In genomic region chr5:74277216-74277615, GRCm38 (mm10) we compare ENCODE assay signal across 8 mouse cellular contexts.
DNase-seq lines count a peak whose midpoint lies in the region; ATAC-seq lines count a peak whose summit lies in the region.

No protein-coding gene starts in this region.

- no peak overlapping the region for H3K9ac ChIP-seq in kidney, embryonic 16.5 days (replicated peaks; ENCODE audit: low read length)
- no peak overlapping the region for H3K9ac ChIP-seq in embryonic facial prominence, embryonic 15.5 days

- H3K36me3 ChIP-seq in kidney, embryonic 16.5 days (ENCODE audit: insufficient read depth, low read length), result no peaks in the 10 kb centered on the region
- no peaks in the 10 kb centered on the region for H3K36me3 ChIP-seq in embryonic facial prominence, embryonic 15.5 days

- H3K4me1 ChIP-seq in kidney, embryonic 16.5 days (ENCODE audit: insufficient read depth, low read length), result peaks cover 17% of the 10 kb centered on the region
- peaks cover 23% of the 10 kb centered on the region for H3K4me1 ChIP-seq in embryonic facial prominence, embryonic 15.5 days

- DNase-seq in kidney, postnatal 25 days, result no peak
- DNase-seq in layer of hippocampus, adult 18-20 months (ENCODE audit: low spot score in 2 of 2), result peak; percentile 70 to 82
- DNase-seq in neural tube, embryonic 10.5 days (ENCODE audit: extremely low spot score, low spot score), result peak; percentile 47
- no peak for DNase-seq in urinary bladder, adult 2 months (ENCODE audit: low spot score)
- DNase-seq in cerebellum, postnatal 4 days (ENCODE audit: low spot score in 2 of 2), result no peak
- DNase-seq in thymus, postnatal 4 days, result no peak

- peak overlapping the region; percentile 51; the same call in 1 of the 2 replicates for H3K27ac ChIP-seq in kidney, embryonic 16.5 days (ENCODE audit: low read length)
- peak overlapping the region; percentile 55 for H3K27ac ChIP-seq in embryonic facial prominence, embryonic 15.5 days (replicated peaks)

- WGBS in kidney, embryonic 16.5 days, result 73% methylated on average over 5 of the region's 5 CpGs
- WGBS in embryonic facial prominence, embryonic 15.5 days, result 67% methylated on average over 5 of the region's 5 CpGs

- ATAC-seq in kidney, embryonic 16.5 days (ENCODE audit: low FRiP score, low TSS enrichment), result 0 out of 2 replicates have a peak, but pooled peaks have one; percentile 36
- no peak for ATAC-seq in embryonic facial prominence, embryonic 15.5 days (ENCODE audit: insufficient number of reproducible peaks, low FRiP score, low TSS enrichment, low read depth)

- no peak overlapping the region for H3K4me3 ChIP-seq in kidney, embryonic 16.5 days (ENCODE audit: low read length)
- no peak overlapping the region for H3K4me3 ChIP-seq in embryonic facial prominence, embryonic 15.5 days (replicated peaks)

- no peaks in the 10 kb centered on the region for H3K27me3 ChIP-seq in kidney, embryonic 16.5 days (ENCODE audit: insufficient read depth, low read length)
- no peaks in the 10 kb centered on the region for H3K27me3 ChIP-seq in embryonic facial prominence, embryonic 15.5 days

- no peaks in the 10 kb centered on the region for H3K9me3 ChIP-seq in kidney, embryonic 16.5 days (ENCODE audit: low read length)
- no peaks in the 10 kb centered on the region for H3K9me3 ChIP-seq in embryonic facial prominence, embryonic 15.5 days (replicated peaks)

- H3K4me2 ChIP-seq in kidney, embryonic 16.5 days (replicated peaks; ENCODE audit: low read depth, low read length), result no peak overlapping the region
- H3K4me2 ChIP-seq in embryonic facial prominence, embryonic 15.5 days (replicated peaks), result no peak overlapping the region

Comparison
In these comparisons a context has a peak if more than half of its experiments do, and no peak if none do; other contexts are left out.
1. DNase-seq: peak in layer of hippocampus, adult 18-20 months (2 of 2) and neural tube, embryonic 10.5 days (single experiment); none in kidney, postnatal 25 days (0 of 2), urinary bladder, adult 2 months (single experiment), cerebellum, postnatal 4 days (0 of 2) and thymus, postnatal 4 days (single experiment).